ENCODE assay signal across 17 mouse cellular contexts in genomic region chr15:85683716-85684115, GRCm38 (mm10). TPM values are rescaled to one million over a fixed set of nuclear protein-coding genes. Genes with fewer than 3 reads are reported as not detected.
A peak's percentile ranks its signal among the peaks of the same experiment; 100 is the strongest.
DNase-seq lines count a peak whose midpoint lies in the region; ATAC-seq and TF ChIP-seq lines count a peak whose summit lies in the region.
"Had no signal": no experiment of that assay in that cellular context is flagged by ENCODE, and none has a peak within 500 bp of the region (broad histone marks: within the 10 kb centered on the region; RNA-seq: fewer than 3 reads in every experiment).

No protein-coding gene starts in this region.

- H3K27ac ChIP-seq in cerebellum, adult 2 months (ENCODE audit: insufficient read depth, low read length), result peak overlapping the region; percentile 83
- H3K27ac ChIP-seq in kidney, adult 2 months (ENCODE audit: insufficient read depth, low read depth, low read length), result peak overlapping the region; percentile 80
- H3K27ac ChIP-seq: forebrain, embryonic 13.5 days; kidney, embryonic 15.5 days had no signal

- no peak overlapping the region for H3K4me3 ChIP-seq in cerebellum, adult 2 months (replicated peaks; ENCODE audit: insufficient read depth, low read depth, low read length)
- no peak overlapping the region for H3K4me3 ChIP-seq in kidney, adult 2 months (ENCODE audit: insufficient read depth, low read depth, low read length)
- H3K4me3 ChIP-seq: forebrain, embryonic 13.5 days; kidney, embryonic 15.5 days; limb, embryonic 15.5 days had no signal

- no peak for TF ChIP-seq CTCF in cerebellum, adult 2 months (IDR thresholded peaks at IDR 0.05; ENCODE audit: borderline replicate concordance, insufficient read depth, low read depth, low read length)
- no peak for TF ChIP-seq CTCF in kidney, adult 2 months (conservative IDR thresholded peaks at IDR 0.05; ENCODE audit: insufficient read depth, insufficient read length, low read depth, low read length)

- no peak for DNase-seq in cerebellum, adult 2 months
- DNase-seq in cerebellum, postnatal 4 days (ENCODE audit: low spot score in 2 of 2), result no peak
- no peak for DNase-seq in kidney, adult 2 months
- no peak for DNase-seq in kidney, adult 18-20 months
- DNase-seq in right cerebral cortex, postnatal 14 days, result peak; percentile 2
- DNase-seq in right cerebral cortex, postnatal 36 days (ENCODE audit: low spot score in 2 of 2), result no peak
- DNase-seq in cerebellum, adult 8-10 months, result no peak
- DNase-seq: lung, embryonic 14.5 days; right cerebral cortex, adult 18-20 months; thymus, adult 2 months had no signal

- no peaks in the 10 kb centered on the region for H3K27me3 ChIP-seq in cerebellum, adult 2 months (ENCODE audit: control insufficient read depth, insufficient read depth, low read length)
- no peaks in the 10 kb centered on the region for H3K27me3 ChIP-seq in kidney, adult 2 months (replicated peaks; ENCODE audit: control insufficient read depth, insufficient read depth, low read length)
- H3K27me3 ChIP-seq: CH12.LX; forebrain, embryonic 13.5 days; kidney, embryonic 15.5 days; limb, embryonic 15.5 days had no signal

- WGBS in cerebellum, adult 2 months, result 12% methylated on average over 4 of the region's 4 CpGs
- 81% methylated on average over 4 of the region's 4 CpGs for WGBS in kidney, adult 2 months

- peaks cover 11% of the 10 kb centered on the region; the same call in 1 of the 2 replicates for H3K36me3 ChIP-seq in kidney, adult 2 months (ENCODE audit: control insufficient read depth, insufficient read depth, low read length)

- TF ChIP-seq POLR2A in cerebellum, adult 2 months (IDR thresholded peaks at IDR 0.05; ENCODE audit: borderline replicate concordance, insufficient read depth, low read length), result no peak
- no peak for TF ChIP-seq POLR2A in kidney, adult 2 months (IDR thresholded peaks at IDR 0.05; ENCODE audit: low read depth, low read length)

- H3K4me1 ChIP-seq in cerebellum, adult 2 months (ENCODE audit: control insufficient read depth, insufficient read depth, low read length), result peaks cover 60% of the 10 kb centered on the region
- H3K4me1 ChIP-seq in kidney, adult 2 months (ENCODE audit: control insufficient read depth, insufficient read depth, low read length), result peaks cover 67% of the 10 kb centered on the region

- ATAC-seq in megakaryocyte-erythroid progenitor cell, adult 5-6 weeks (replicated peaks; ENCODE audit: low FRiP score, low TSS enrichment, poor library complexity, severe bottlenecking), result no peak
- ATAC-seq: forebrain, embryonic 13.5 days; inflammation-experienced regulatory T-cells, adult 6 months had no signal

RNA-seq across cellular contexts. Expression of gene Ppara, which starts 51.1 kb away (rescaled TPM):
- polyA plus RNA-seq in cerebellum, adult 2 months (2012; rRNA removed), result 1.1 and 1.5 TPM in 2 replicates
- polyA plus RNA-seq in kidney, adult 2 months (2012; rRNA removed), result 31.3 and 32.5 TPM in 2 replicates
- total RNA-seq in megakaryocyte-erythroid progenitor cell, adult 5-6 weeks (2014; fragmentation: Nextera tagmentation), result not detected in 2 replicates
- total RNA-seq in megakaryocyte-erythroid progenitor cell, adult 5-6 weeks (2017), result not detected in 2 replicates
- total RNA-seq: CH12.LX; common myeloid progenitor, adult 5-6 weeks had no signal
- polyA plus RNA-seq: inflammation-experienced regulatory T-cells, adult 6 months had no signal

Comparison
In these comparisons a context has a peak if more than half of its experiments do, and no peak if none do; other contexts are left out.
1. RNA of gene Ppara, which starts 51.1 kb away (polyA plus RNA-seq): 31.3 to 32.5 TPM in kidney, adult 2 months; 1.1 to 1.5 TPM in cerebellum, adult 2 months; every median in the first group is over 10 times any median in the second.